Mouse (Mus musculus) MEL (cell line): ENCODE measurements around the gene Rdh11. TPM values are rescaled to one million over a fixed set of nuclear protein-coding genes. Genes with fewer than 3 reads are reported as not detected.

Experiments used
- DNase-seq: peaks from one replicate; pipeline ENCODE4 v3.0.0; 2011; ENCODE audit warnings: low read depth, low spot score
- H3K27ac ChIP-seq: 2 replicates; pipeline ENCODE4 v1.5.1; 2012; ENCODE audit warnings: low read depth, mild to moderate bottlenecking, control low read depth, low read length, moderate library complexity; ENCODE audit not compliant: control insufficient read depth
- H3K27me3 ChIP-seq, 2 experiments: fragments of 150-350 bp in 1 of 2; sonication (generic) in 1 of 2; 2 replicates each; pipeline ENCODE4 v1.6.1; 2012; ENCODE audit warnings: low read length in 2 of 2, mild to moderate bottlenecking in 2 of 2, improper control_type of control experiment in 1 of 2, moderate library complexity in 1 of 2; ENCODE audit not compliant: insufficient read depth in 2 of 2, control insufficient read depth in 1 of 2
- H3K36me3 ChIP-seq, 2 experiments: 2 replicates each; pipeline ENCODE4 v1.6.1; 2012 to 2014; ENCODE audit warnings: low read length in 2 of 2, improper control_type of control experiment in 1 of 2, inconsistent platforms in 1 of 2, mild to moderate bottlenecking in 1 of 2; ENCODE audit not compliant: insufficient read depth in 2 of 2, control insufficient read depth in 1 of 2
- H3K4me1 ChIP-seq, 2 experiments: fragments of 150-350 bp in 1 of 2; sonication (generic) in 1 of 2; 2 replicates each; pipeline ENCODE4 v1.6.1; 2012; ENCODE audit warnings: low read length in 2 of 2, improper control_type of control experiment in 1 of 2, mild to moderate bottlenecking in 1 of 2; ENCODE audit not compliant: insufficient read depth in 2 of 2, control insufficient read depth in 1 of 2
- H3K4me3 ChIP-seq, 2 experiments: fragments of 150-350 bp in 1 of 2; sonication (generic) in 1 of 2; 2 replicates each; pipeline ENCODE4 v1.5.1; 2012; ENCODE audit warnings: low read depth in 2 of 2, low read length in 2 of 2, mild to moderate bottlenecking in 2 of 2, moderate library complexity in 2 of 2, control low read depth in 1 of 2, improper control_type of control experiment in 1 of 2; ENCODE audit not compliant: control insufficient read depth in 1 of 2, insufficient read depth in 1 of 2
- H3K79me2 ChIP-seq: 2 replicates; pipeline ENCODE4 v1.6.1; 2012; ENCODE audit warnings: mild to moderate bottlenecking, low read length, moderate library complexity; ENCODE audit not compliant: control insufficient read depth, poor library complexity, insufficient read depth
- H3K9ac ChIP-seq: 2 replicates; pipeline ENCODE4 v1.6.1; 2012; ENCODE audit warnings: low read depth, mild to moderate bottlenecking, control low read depth, low read length, moderate library complexity; ENCODE audit not compliant: control insufficient read depth, poor library complexity, severe bottlenecking
- H3K9me3 ChIP-seq: fragments of 150-350 bp; sonication (generic); replicated peaks from 2 replicates; pipeline ENCODE4 v1.6.1; 2012; ENCODE audit warnings: mild to moderate bottlenecking, low read length, improper control_type of control experiment, moderate library complexity; ENCODE audit not compliant: insufficient read depth
- CHD1 ChIP-seq: IDR thresholded peaks from 2 replicates; pipeline ENCODE4 v1.6.1; 2012; ENCODE audit warnings: low read depth, mild to moderate bottlenecking, inconsistent platforms, low read length, improper control_type of control experiment
- CHD2 ChIP-seq: IDR thresholded peaks from 2 replicates; pipeline ENCODE4 v1.6.1; 2011; ENCODE audit warnings: low read length, improper control_type of control experiment
- CTCF ChIP-seq, 3 experiments: IDR thresholded peaks in 2 of 3; conservative IDR thresholded peaks in 1 of 3; 2 replicates each; pipeline ENCODE4 v1.5.1; 2011 to 2012; ENCODE audit warnings: low read length in 3 of 3, low read depth in 2 of 3, mild to moderate bottlenecking in 2 of 3, improper control_type of control experiment in 1 of 3, inconsistent platforms in 1 of 3, mixed read lengths in 1 of 3, moderate library complexity in 1 of 3; ENCODE audit not compliant: control insufficient read depth in 1 of 3, insufficient read depth in 1 of 3, poor library complexity in 1 of 3, severe bottlenecking in 1 of 3
- E2F4 ChIP-seq: IDR thresholded peaks from 2 replicates; pipeline ENCODE4 v1.6.1; 2011; ENCODE audit warnings: low read depth, low read length, improper control_type of control experiment, borderline replicate concordance
- ELF1 ChIP-seq: IDR thresholded peaks from 2 replicates; pipeline ENCODE4 v1.6.1; 2014; ENCODE audit warnings: low read depth, mild to moderate bottlenecking, inconsistent platforms, low read length, improper control_type of control experiment, moderate library complexity
- EP300 ChIP-seq, 2 experiments: IDR thresholded peaks; 2 replicates each; pipeline ENCODE4 v1.6.1; 2011; ENCODE audit warnings: improper control_type of control experiment in 2 of 2, low read length in 2 of 2, low read depth in 1 of 2, mild to moderate bottlenecking in 1 of 2
- ETS1 ChIP-seq: IDR thresholded peaks from 2 replicates; pipeline ENCODE4 v1.6.1; 2012; ENCODE audit warnings: low read depth, mild to moderate bottlenecking, inconsistent platforms, low read length, improper control_type of control experiment, moderate library complexity
- GATA1 ChIP-seq: IDR thresholded peaks from 2 replicates; pipeline ENCODE4 v1.6.1; 2011; ENCODE audit warnings: low read depth, low read length, improper control_type of control experiment
- HCFC1 ChIP-seq: IDR thresholded peaks from 2 replicates; pipeline ENCODE4 v1.6.1; 2012; ENCODE audit warnings: low read depth, mild to moderate bottlenecking, inconsistent platforms, low read length, improper control_type of control experiment, moderate library complexity
- MAFK ChIP-seq: IDR thresholded peaks from 2 replicates; pipeline ENCODE4 v1.6.1; 2011; ENCODE audit warnings: low read depth, mild to moderate bottlenecking, low read length, improper control_type of control experiment, borderline replicate concordance
- MAZ ChIP-seq: IDR thresholded peaks from 2 replicates; pipeline ENCODE4 v1.6.1; 2012; ENCODE audit warnings: low read depth, mild to moderate bottlenecking, inconsistent platforms, low read length, improper control_type of control experiment
- MEF2A ChIP-seq: IDR thresholded peaks from 2 replicates; pipeline ENCODE4 v1.6.1; 2014; ENCODE audit warnings: low read depth, mild to moderate bottlenecking, inconsistent platforms, low read length, improper control_type of control experiment; ENCODE audit not compliant: poor library complexity, insufficient replicate concordance, severe bottlenecking; ENCODE audit errors: extremely low read depth
- MYC ChIP-seq: IDR thresholded peaks from 2 replicates; pipeline ENCODE4 v1.6.1; 2011; ENCODE audit warnings: low read depth, mild to moderate bottlenecking, low read length, improper control_type of control experiment, moderate library complexity
- POLR2A ChIP-seq, 2 experiments: IDR thresholded peaks; 2 replicates each; pipeline ENCODE4 v1.6.1; 2011 to 2012; ENCODE audit warnings: low read length in 2 of 2, mild to moderate bottlenecking in 2 of 2, control low read depth in 1 of 2, improper control_type of control experiment in 1 of 2, low read depth in 1 of 2, moderate library complexity in 1 of 2; ENCODE audit not compliant: control insufficient read depth in 1 of 2, insufficient read depth in 1 of 2, poor library complexity in 1 of 2
- POLR2AphosphoS5 ChIP-seq: IDR thresholded peaks from 2 replicates; pipeline ENCODE4 v1.6.1; 2012; ENCODE audit warnings: low read depth, borderline replicate concordance, mild to moderate bottlenecking, inconsistent platforms, low read length, moderate library complexity, mixed read lengths
- SIN3A ChIP-seq: IDR thresholded peaks from 2 replicates; pipeline ENCODE4 v1.6.1; 2012; ENCODE audit warnings: low read length, improper control_type of control experiment, inconsistent platforms
- SMC3 ChIP-seq: IDR thresholded peaks from 2 replicates; pipeline ENCODE4 v1.6.1; 2011; ENCODE audit warnings: low read depth, low read length, improper control_type of control experiment
- ZC3H11A ChIP-seq: IDR thresholded peaks from 2 replicates; pipeline ENCODE4 v1.6.1; 2012; ENCODE audit warnings: low read depth, mild to moderate bottlenecking, inconsistent platforms, low read length, improper control_type of control experiment
- ZMIZ1 ChIP-seq: IDR thresholded peaks from 2 replicates; pipeline ENCODE4 v1.6.1; 2012; ENCODE audit warnings: low read depth, mild to moderate bottlenecking, inconsistent platforms, low read length, improper control_type of control experiment, moderate library complexity
- ZNF384 ChIP-seq: IDR thresholded peaks from 2 replicates; pipeline ENCODE4 v1.6.1; 2012; ENCODE audit warnings: low read depth, mild to moderate bottlenecking, inconsistent platforms, low read length, improper control_type of control experiment
- polyA plus RNA-seq, 2 experiments: library from polyadenylated mRNA; stranded (reverse) in 1 of 2; unstranded in 1 of 2; fragments of >175 nt in 1 of 2; fragments of >200 nt in 1 of 2; gene quantifications; 2 replicates each; pipeline versions ENCODE4 v1.2.1 to v1.2.4; 2012; ENCODE audit warnings: low replicate concordance in 2 of 2, low read depth in 1 of 2; ENCODE audit not compliant: insufficient read length in 2 of 2, insufficient read depth in 1 of 2, missing spikeins in 1 of 2
- total RNA-seq: library from RNA; depleted of rRNA; stranded (reverse); fragments of 300-350 nt; gene quantifications from 2 replicates; pipeline ENCODE4 v1.2.3, GENCODE M21; 2012; rRNA removed

The Rdh11 gene
- total RNA-seq (26.7 and 29.8 TPM in 2 replicates), polyA plus RNA-seq (10 to 100 TPM; 22.0 to 44.5 TPM)

DNA sequence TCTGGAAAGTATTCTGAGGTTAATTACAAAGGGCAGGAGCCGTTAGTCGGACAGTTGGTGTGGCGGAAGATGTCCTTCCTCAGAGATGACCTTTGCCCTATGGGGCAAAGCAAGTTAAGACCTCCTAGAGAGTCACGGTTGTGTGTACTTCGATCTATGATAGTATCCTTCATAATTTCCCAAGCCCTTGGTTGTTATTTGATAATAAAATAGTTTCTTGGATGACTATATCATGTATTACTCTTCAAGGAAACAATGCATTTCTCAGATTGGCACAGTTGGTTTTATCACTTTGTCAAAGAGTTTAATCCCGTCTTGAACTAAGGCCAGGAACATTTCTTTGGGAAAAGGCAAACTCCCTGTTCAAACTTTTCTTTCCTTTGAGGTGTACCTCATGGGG lies at the start of gene Rdh11:
TSS of gene Rdh11 (minus strand) at position 101 of the 400 bp plus-strand sequence.
- peak within 1 kb of the TSS; percentile 73 to 97 for H3K4me3 ChIP-seq
- no peak for DNase-seq
- TF ChIP-seq ZMIZ1 (no peak), MAZ (no peak), CHD1 (no peak), SIN3A (no peak), HCFC1 (no peak), CHD2 (no peak), SMC3 (no peak), POLR2AphosphoS5 (no peak), EP300 (IDR thresholded peaks at IDR 0.05; ENCODE audit: low read depth in 1 of 2, low read length in 2 of 2) (no peak), POLR2A (IDR thresholded peaks at IDR 0.05; ENCODE audit: control insufficient read depth in 1 of 2, insufficient read depth in 1 of 2, low read depth in 1 of 2, low read length in 2 of 2, poor library complexity in 1 of 2) (no peak), ELF1 (no peak), CTCF (IDR thresholded peaks at IDR 0.05 in 2 of 3, conservative IDR thresholded peaks at IDR 0.05 in 1 of 3; ENCODE audit: control insufficient read depth in 1 of 3, insufficient read depth in 1 of 3, low read depth in 2 of 3, low read length in 3 of 3, poor library complexity in 1 of 3, severe bottlenecking in 1 of 3) (no peak), GATA1 (no peak), ETS1 (no peak), MEF2A (no peak), ZC3H11A (no peak), MAFK (no peak), ZNF384 (no peak), MYC (no peak), E2F4 (no peak)
- TF ChIP-seq, all 39 proteins: peak for 0
- Histone ChIP-seq H3K4me1 (peaks cover 3 to 15% of the 10 kb centered on the region in 2 experiments; a peak in 3 of 4 replicates), H3K27me3 (no peaks in the 10 kb centered on the region), H3K9me3 (no peaks in the 10 kb centered on the region), H3K9ac (peak within 1 kb of the TSS; percentile 68), H3K27ac (peak within 1 kb of the TSS; percentile 14), H3K79me2 (no peaks in the 10 kb centered on the region; the same call in 1 of the 2 replicates), H3K36me3 (peaks cover 6 to 8% of the 10 kb centered on the region in 2 experiments)

DNA sequence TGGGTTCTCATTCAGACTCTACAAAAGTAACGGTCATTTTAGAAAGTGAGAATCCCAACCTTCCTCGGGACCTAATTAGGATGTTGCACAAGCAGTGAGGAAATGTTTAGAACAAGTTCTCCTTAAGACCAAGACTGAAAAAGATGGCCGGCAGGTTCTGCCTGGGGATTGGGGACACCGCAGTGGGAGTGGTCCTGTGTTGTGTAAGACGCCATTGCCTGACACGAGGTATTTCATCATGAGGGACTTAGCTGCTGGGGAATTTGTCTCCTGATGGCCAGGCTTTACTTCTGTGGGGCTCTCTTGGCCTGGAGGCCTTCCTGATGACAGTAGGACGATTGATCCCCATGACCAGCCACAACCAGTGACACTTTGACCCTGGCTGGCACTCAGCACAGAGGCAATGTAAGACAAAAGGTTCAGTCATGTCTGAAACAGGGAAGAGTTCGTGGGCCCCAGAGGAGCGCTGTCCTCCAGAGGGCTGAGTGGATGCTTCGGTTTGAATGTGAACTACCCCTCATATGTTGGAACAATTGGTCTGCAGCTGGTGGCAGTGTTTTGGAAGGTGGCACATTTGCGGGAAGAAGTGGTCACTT lies 43.5 kb upstream of the Rdh11 start:
- Histone ChIP-seq H3K79me2 (no peaks in the 10 kb centered on the region), H3K4me1 (no peaks in the 10 kb centered on the region), H3K27ac (no peak overlapping the region), H3K27me3 (no peaks in the 10 kb centered on the region), H3K36me3 (peaks cover 0 to 4% of the 10 kb centered on the region in 2 experiments; a peak in 2 of 4 replicates), H3K9me3 (no peaks in the 10 kb centered on the region), H3K9ac (no peak overlapping the region), H3K4me3 (no peak overlapping the region)
- TF ChIP-seq MYC (no peak), POLR2AphosphoS5 (no peak)
- no peak for DNase-seq
